23 mouse cellular contexts compared by ENCODE assay signal in the genomic region with DNA sequence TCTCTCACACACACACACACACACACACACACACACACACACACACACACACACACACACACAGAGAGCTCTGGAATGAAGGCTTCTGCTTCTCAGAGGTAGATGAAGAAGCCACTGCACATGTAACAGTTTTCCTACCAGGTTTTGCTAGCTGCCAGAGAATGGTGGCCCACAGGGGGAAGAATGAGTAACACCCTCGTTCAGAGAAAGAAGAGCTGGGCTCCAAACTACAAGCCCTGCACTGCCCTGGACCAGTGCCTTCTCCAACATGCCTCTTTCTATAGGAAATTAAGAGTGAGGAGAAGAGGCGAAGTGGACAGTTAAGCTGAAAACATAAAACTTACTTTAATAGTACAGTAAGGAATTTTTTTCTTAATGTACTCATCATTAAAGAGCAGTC. TPM values are rescaled to one million over a fixed set of nuclear protein-coding genes. Genes with fewer than 3 reads are reported as not detected.
DNase-seq lines count a peak whose midpoint lies in the region; ATAC-seq and TF ChIP-seq lines count a peak whose summit lies in the region.
"Had no signal": no experiment of that assay in that cellular context is flagged by ENCODE, and none has a peak within 500 bp of the region (broad histone marks: within the 10 kb centered on the region; RNA-seq: fewer than 3 reads in every experiment).

No protein-coding gene starts in this region.

- no peaks in the 10 kb centered on the region for H3K9me3 ChIP-seq in kidney, embryonic 14.5 days (ENCODE audit: control insufficient read depth, low read length)
- no peaks in the 10 kb centered on the region for H3K9me3 ChIP-seq in midbrain, embryonic 13.5 days
- H3K9me3 ChIP-seq in midbrain, embryonic 10.5 days (replicated peaks), result no peaks in the 10 kb centered on the region
- no peaks in the 10 kb centered on the region for H3K9me3 ChIP-seq in hindbrain, postnatal 0 days (ENCODE audit: low read length)
- H3K9me3 ChIP-seq: forebrain, embryonic 13.5 days; heart, embryonic 15.5 days; liver, embryonic 15.5 days; midbrain, embryonic 15.5 days had no signal

- H3K4me1 ChIP-seq in kidney, embryonic 14.5 days (ENCODE audit: control insufficient read depth, insufficient read depth, low read length), result peaks cover 25% of the 10 kb centered on the region
- peaks cover 13% of the 10 kb centered on the region; the same call in 1 of the 2 replicates for H3K4me1 ChIP-seq in midbrain, embryonic 13.5 days (replicated peaks)
- H3K4me1 ChIP-seq in midbrain, embryonic 10.5 days, result peaks cover under 1% of the 10 kb centered on the region
- H3K4me1 ChIP-seq in hindbrain, postnatal 0 days (ENCODE audit: insufficient read depth, low read length), result peaks cover 4% of the 10 kb centered on the region; the same call in 1 of the 2 replicates

- no peak for DNase-seq in kidney, postnatal 25 days
- DNase-seq in midbrain, embryonic 10.5 days (ENCODE audit: low spot score), result no peak
- DNase-seq in NIH3T3 (ENCODE audit: low read depth), result peak; percentile 79
- no peak for DNase-seq in hindbrain, postnatal 0 days (ENCODE audit: low spot score)
- DNase-seq in left cerebral cortex, postnatal 14 days (ENCODE audit: low spot score in 2 of 2), result no peak
- no peak for DNase-seq in frontal cortex, postnatal 25 days (ENCODE audit: low spot score in 2 of 2)
- DNase-seq: adrenal gland, postnatal 25 days; cerebellum, adult 11 months; cerebellum, postnatal 14 days; gastrocnemius, postnatal 10 days; heart, adult 2 months; lung, postnatal 14 days; right cerebral cortex, postnatal 25 days; thymus, postnatal 14 days had no signal

- H3K27me3 ChIP-seq in kidney, embryonic 14.5 days (ENCODE audit: control insufficient read depth, insufficient read depth, low read length), result no peaks in the 10 kb centered on the region
- no peaks in the 10 kb centered on the region for H3K27me3 ChIP-seq in midbrain, embryonic 13.5 days
- no peaks in the 10 kb centered on the region for H3K27me3 ChIP-seq in midbrain, embryonic 10.5 days (ENCODE audit: low read depth, poor library complexity, severe bottlenecking)
- H3K27me3 ChIP-seq in hindbrain, postnatal 0 days (ENCODE audit: insufficient read depth, low read length), result no peaks in the 10 kb centered on the region
- H3K27me3 ChIP-seq: forebrain, embryonic 13.5 days; heart, embryonic 15.5 days; liver, embryonic 15.5 days; midbrain, embryonic 15.5 days had no signal

- peaks cover 28% of the 10 kb centered on the region for H3K36me3 ChIP-seq in kidney, embryonic 14.5 days (ENCODE audit: control insufficient read depth, insufficient read depth, low read length)
- H3K36me3 ChIP-seq in midbrain, embryonic 13.5 days, result peaks cover 24% of the 10 kb centered on the region
- peaks cover 53% of the 10 kb centered on the region for H3K36me3 ChIP-seq in midbrain, embryonic 10.5 days
- peaks cover 17% of the 10 kb centered on the region; the same call in 1 of the 2 replicates for H3K36me3 ChIP-seq in hindbrain, postnatal 0 days (ENCODE audit: insufficient read depth, low read length)

- peak overlapping the region; percentile 59; the same call in 1 of the 2 replicates for H3K27ac ChIP-seq in kidney, embryonic 14.5 days (ENCODE audit: low read depth, low read length)
- H3K27ac ChIP-seq in midbrain, embryonic 13.5 days, result 0 out of 2 replicates have a peak overlapping the region, but pooled peaks have one; percentile 39
- H3K27ac ChIP-seq in midbrain, embryonic 10.5 days (replicated peaks), result no peak overlapping the region
- peak overlapping the region; percentile 45; the same call in 1 of the 2 replicates for H3K27ac ChIP-seq in hindbrain, postnatal 0 days
- H3K27ac ChIP-seq: forebrain, embryonic 13.5 days; heart, adult 2 months; heart, embryonic 15.5 days; liver, embryonic 15.5 days; midbrain, embryonic 15.5 days had no signal

- WGBS in kidney, embryonic 14.5 days, result 44% methylated on average over 2 of the region's 2 CpGs
- 75% methylated on average over 2 of the region's 2 CpGs for WGBS in midbrain, embryonic 13.5 days
- WGBS in midbrain, embryonic 10.5 days, result 86% methylated on average over 2 of the region's 2 CpGs
- 49% methylated on average over 2 of the region's 2 CpGs for WGBS in hindbrain, postnatal 0 days

- no peak for TF ChIP-seq CTCF in hindbrain, postnatal 0 days (IDR thresholded peaks at IDR 0.05; ENCODE audit: low read depth)

- no peak overlapping the region for H3K9ac ChIP-seq in kidney, embryonic 14.5 days (ENCODE audit: low read depth, low read length)
- H3K9ac ChIP-seq in midbrain, embryonic 13.5 days (replicated peaks), result no peak overlapping the region
- H3K9ac ChIP-seq in hindbrain, postnatal 0 days (replicated peaks; ENCODE audit: low read length), result no peak overlapping the region
- H3K9ac ChIP-seq: forebrain, embryonic 13.5 days; heart, embryonic 15.5 days; liver, embryonic 15.5 days; midbrain, embryonic 15.5 days had no signal

- intact Hi-C loops in left cerebral cortex, postnatal 14 days (cut with DNase I), result loop anchor here (5.0 kb wide), 1 partner anchor 57 kb away; a partner anchor contains a TSS

- ATAC-seq in kidney, embryonic 14.5 days (ENCODE audit: low FRiP score, low TSS enrichment), result 0 out of 2 replicates have a peak, but pooled peaks have one; percentile 8
- no peak for ATAC-seq in midbrain, embryonic 13.5 days
- ATAC-seq in hindbrain, postnatal 0 days, result no peak
- ATAC-seq: forebrain, embryonic 13.5 days; intestine, postnatal 0 days; midbrain, embryonic 15.5 days had no signal

- no peak overlapping the region for H3K4me3 ChIP-seq in kidney, embryonic 14.5 days (ENCODE audit: low read length)
- no peak overlapping the region for H3K4me3 ChIP-seq in midbrain, embryonic 13.5 days (replicated peaks)
- no peak overlapping the region for H3K4me3 ChIP-seq in midbrain, embryonic 10.5 days
- no peak overlapping the region for H3K4me3 ChIP-seq in hindbrain, postnatal 0 days (ENCODE audit: low read length)
- H3K4me3 ChIP-seq: erythroblast, embryonic 14.5 days; forebrain, embryonic 13.5 days; heart, adult 2 months; heart, embryonic 15.5 days; liver, embryonic 15.5 days; midbrain, embryonic 15.5 days; myocyte had no signal

- peak overlapping the region; percentile 21; the same call in 1 of the 2 replicates for H3K4me2 ChIP-seq in kidney, embryonic 14.5 days (replicated peaks; ENCODE audit: low read depth, low read length)
- H3K4me2 ChIP-seq in midbrain, embryonic 13.5 days (replicated peaks), result no peak overlapping the region
- H3K4me2 ChIP-seq in hindbrain, postnatal 0 days (ENCODE audit: low read depth, low read length), result no peak overlapping the region
- H3K4me2 ChIP-seq: forebrain, embryonic 13.5 days; heart, embryonic 15.5 days; liver, embryonic 15.5 days; midbrain, embryonic 15.5 days had no signal

RNA-seq across cellular contexts. Expression of a gene that starts 56.5 kb away (rescaled TPM):
- polyA plus RNA-seq in kidney, embryonic 14.5 days (2014; fragmentation: Nextera tagmentation; extraction: Ambion mirVana), result 32.6 and 49.7 TPM in 2 replicates
- polyA plus RNA-seq in midbrain, embryonic 13.5 days (2015; fragmentation: Nextera tagmentation; extraction: Ambion mirVana), result 23.6 and 24.3 TPM in 2 replicates
- 24.4 and 24.5 TPM in 2 replicates for polyA plus RNA-seq in midbrain, embryonic 10.5 days (2016; fragmentation: Nextera tagmentation; extraction: Ambion mirVana)
- total RNA-seq in hindbrain, postnatal 0 days (2014; rRNA removed), result 23.9 and 26.1 TPM in 2 replicates
- polyA plus RNA-seq in hindbrain, postnatal 0 days (2015; fragmentation: Nextera tagmentation; extraction: Ambion mirVana), result 12.1 and 13.0 TPM in 2 replicates
- 10 to 100 TPM; 41.5 to 46.1 TPM for total RNA-seq in left cerebral cortex, postnatal 14 days (2021)
